Mouse (Mus musculus): ENCODE measurements around the gene Glipr1l2.
"Not testable (repeated sequence)": the region's sequence is repeated elsewhere in the genome, so short reads cannot be mapped to it uniquely, and the experiment has no call there.

The Glipr1l2 gene

GRCm38 (mm10) chr10:112083157-112083556, at the start of gene Glipr1l2:
Glipr1l2 (plus strand) TSS chr10:112083354.
- DNase-seq (ENCODE audit: low read depth, low spot score) = no peak

- not testable (repeated sequence) for DNase-seq (ENCODE audit: low read depth, low spot score)
These were observed 39.6 kb upstream of the Glipr1l2 start for GRCm38 (mm10) chr10:112043523-112043922.

GRCm38 (mm10) chr10:112044283-112044682, 38.9 kb upstream of the Glipr1l2 start:
- not testable (repeated sequence) for DNase-seq (ENCODE audit: low read depth, low spot score)

- peak; percentile 37 for DNase-seq (ENCODE audit: low read depth, low spot score)
These were observed 31.9 kb upstream of the Glipr1l2 start for GRCm38 (mm10) chr10:112051220-112051619.

- DNase-seq (ENCODE audit: low read depth, low spot score) = not testable (repeated sequence)
These were observed 31.2 kb upstream of the Glipr1l2 start for GRCm38 (mm10) chr10:112051956-112052355.

GRCm38 (mm10) chr10:112059702-112060582, 23.2 kb upstream of the Glipr1l2 start, which contains the start of gene Glipr1l1:
Glipr1l1 (plus strand) TSS chr10:112060189.
- peak; percentile 90 for DNase-seq (ENCODE audit: low read depth, low spot score)

GRCm38 (mm10) chr10:112060583-112060934, 22.6 kb upstream of the Glipr1l2 start:
- DNase-seq (ENCODE audit: low read depth, low spot score) = not testable (repeated sequence)

GRCm38 (mm10) chr10:112080044-112080443, 3.1 kb upstream of the Glipr1l2 start:
- no peak for DNase-seq (ENCODE audit: low read depth, low spot score)

- peak; percentile 66 for DNase-seq (ENCODE audit: low read depth, low spot score)
These were observed 22.6 kb downstream of the Glipr1l2 start for GRCm38 (mm10) chr10:112105785-112106184.

GRCm38 (mm10) chr10:112110401-112110800, 27.2 kb downstream of the Glipr1l2 start:
- no peak for DNase-seq (ENCODE audit: low read depth, low spot score)

GRCm38 (mm10) chr10:112125090-112125489, 41.9 kb downstream of the Glipr1l2 start:
- DNase-seq (ENCODE audit: low read depth, low spot score) = not testable (repeated sequence)

- DNase-seq (ENCODE audit: low read depth, low spot score) = not testable (repeated sequence)
These were observed 44.6 kb downstream of the Glipr1l2 start for GRCm38 (mm10) chr10:112127682-112128230.

- DNase-seq (ENCODE audit: low read depth, low spot score) = no peak
These were observed 49.0 kb downstream of the Glipr1l2 start for GRCm38 (mm10) chr10:112132194-112132593.

- peak; percentile 82 for DNase-seq (ENCODE audit: low read depth, low spot score)
These were observed 55.1 kb downstream of the Glipr1l2 start for GRCm38 (mm10) chr10:112138050-112138870.

- no peak for DNase-seq (ENCODE audit: low read depth, low spot score)
These were observed 55.8 kb downstream of the Glipr1l2 start for GRCm38 (mm10) chr10:112138871-112139430.

- DNase-seq (ENCODE audit: low read depth, low spot score) = no peak
These were observed 56.7 kb downstream of the Glipr1l2 start for GRCm38 (mm10) chr10:112139834-112140233.

Measured in R1 (cell line).